Mouse (Mus musculus): Measurements from ENCODE around the gene Ank2.

Gene Ank2

DNA sequence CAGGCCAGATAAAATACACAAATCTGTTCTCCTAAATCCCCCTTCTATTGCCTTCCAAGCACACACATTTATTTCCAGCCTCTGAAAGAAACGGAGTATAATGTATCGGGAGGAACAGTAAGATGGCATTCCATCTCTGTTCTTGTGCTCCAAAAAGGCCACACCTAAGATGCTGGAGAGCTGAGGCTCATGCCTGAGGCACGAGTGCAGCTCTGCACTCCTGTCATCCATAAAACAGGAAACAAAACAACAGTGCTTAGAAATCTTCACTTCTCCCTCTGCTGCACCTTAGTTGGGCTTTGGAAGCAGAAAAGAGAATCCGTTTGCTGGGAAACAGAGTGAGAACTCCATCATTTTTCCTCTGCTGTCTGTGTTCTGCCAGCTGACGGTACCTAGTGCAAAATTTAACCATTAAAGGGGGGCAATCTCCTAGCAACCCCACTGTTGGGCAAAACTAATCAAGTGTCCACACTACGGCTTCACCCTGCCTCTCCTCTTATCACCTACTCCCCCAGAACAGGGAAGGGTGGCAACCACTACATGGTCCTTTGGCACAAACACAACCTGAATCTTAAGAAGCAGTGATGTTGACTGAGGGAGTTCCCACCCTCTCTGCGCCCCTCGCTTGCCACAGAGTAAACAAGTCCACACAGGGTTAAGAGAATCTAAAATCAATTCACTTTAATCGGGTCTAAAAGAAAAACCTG is 91.1 kb downstream of the Ank2 start:
- no peak for TF ChIP-seq GATA4 (IDR thresholded peaks at IDR 0.05; ENCODE audit: insufficient replicate concordance, low read length)

DNA sequence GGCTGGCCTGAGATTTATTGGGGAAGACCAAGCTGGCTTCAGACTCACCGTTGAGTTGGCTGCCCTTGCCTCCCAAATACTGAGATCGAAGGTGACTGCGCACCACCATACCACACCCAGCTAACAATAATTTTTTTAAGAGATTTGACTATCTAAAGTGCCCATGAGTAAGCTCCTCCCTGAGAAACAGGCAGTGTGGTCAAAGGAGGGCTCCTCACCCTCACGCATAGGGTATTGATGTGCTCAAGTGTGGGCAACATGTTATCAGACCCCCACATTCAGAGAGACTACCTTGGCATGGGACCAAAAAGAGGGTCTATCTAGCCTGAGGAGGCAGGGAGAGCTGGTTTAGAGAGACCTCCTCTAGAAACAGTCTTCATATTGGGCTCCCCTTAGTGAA is 92.3 kb downstream of the Ank2 start:
- no peak for TF ChIP-seq GATA4 (IDR thresholded peaks at IDR 0.05; ENCODE audit: insufficient replicate concordance, low read length)

DNA sequence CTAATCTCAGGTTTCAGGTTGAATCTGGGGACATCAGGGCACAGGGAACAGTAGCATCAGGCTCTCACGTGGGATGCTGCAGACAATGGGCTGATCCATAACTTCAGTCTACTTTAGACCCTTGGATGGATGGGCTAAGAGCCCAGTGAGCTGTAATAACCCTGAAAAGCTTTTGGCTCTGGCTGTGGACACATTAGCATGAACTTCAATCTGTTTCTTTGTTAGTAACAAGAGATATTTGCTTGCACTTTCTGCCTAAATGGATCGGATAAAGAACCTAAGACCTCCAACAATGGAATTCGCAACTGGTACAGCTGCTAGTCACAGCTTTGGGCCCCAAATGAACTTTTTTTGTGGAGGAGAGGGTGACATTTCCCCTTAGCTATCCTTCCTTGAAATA is 94.8 kb downstream of the Ank2 start:
- no peak for TF ChIP-seq GATA4 (IDR thresholded peaks at IDR 0.05; ENCODE audit: insufficient replicate concordance, low read length)

DNA sequence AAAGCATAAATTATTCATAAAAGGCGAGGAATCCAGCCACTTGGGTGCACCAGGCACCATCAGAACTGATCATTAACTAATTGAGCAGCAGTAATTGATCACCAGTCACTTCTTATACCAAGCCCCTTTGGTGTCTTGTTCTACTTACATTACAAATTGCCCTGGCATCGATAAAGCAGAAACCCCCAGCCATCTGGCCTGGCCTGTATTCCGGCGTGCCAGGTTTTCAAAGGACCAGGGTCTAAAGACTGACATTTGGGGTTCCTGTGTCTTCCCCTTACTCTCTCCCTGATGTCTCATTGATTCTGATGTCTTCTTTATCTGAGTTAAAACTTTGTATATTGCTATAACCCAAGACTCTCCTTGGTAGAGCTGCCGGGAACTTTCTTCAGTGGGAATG is 98.2 kb downstream of the Ank2 start:
- no peak for TF ChIP-seq GATA4 (IDR thresholded peaks at IDR 0.05; ENCODE audit: insufficient replicate concordance, low read length)

DNA sequence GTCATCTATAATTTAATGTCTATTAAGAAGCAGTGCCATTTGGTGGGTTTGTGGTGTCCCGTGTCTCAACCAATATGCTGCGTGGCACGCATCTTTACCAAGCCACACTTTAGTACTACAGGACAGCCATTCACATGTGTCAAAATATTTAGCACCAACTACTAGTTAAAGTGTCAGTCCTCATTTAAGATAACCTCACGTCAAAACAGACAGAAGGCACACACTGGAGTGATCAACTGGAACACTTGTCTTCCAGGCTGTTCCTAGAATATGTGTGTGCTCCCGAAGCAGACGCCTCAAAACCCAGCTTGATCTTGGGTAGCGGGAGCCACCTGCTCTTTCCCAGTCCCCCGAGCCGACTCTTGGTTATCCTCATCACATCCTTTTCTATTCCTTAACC is 101.4 kb downstream of the Ank2 start:
- TF ChIP-seq GATA4 (IDR thresholded peaks at IDR 0.05; ENCODE audit: insufficient replicate concordance, low read length): no peak

DNA sequence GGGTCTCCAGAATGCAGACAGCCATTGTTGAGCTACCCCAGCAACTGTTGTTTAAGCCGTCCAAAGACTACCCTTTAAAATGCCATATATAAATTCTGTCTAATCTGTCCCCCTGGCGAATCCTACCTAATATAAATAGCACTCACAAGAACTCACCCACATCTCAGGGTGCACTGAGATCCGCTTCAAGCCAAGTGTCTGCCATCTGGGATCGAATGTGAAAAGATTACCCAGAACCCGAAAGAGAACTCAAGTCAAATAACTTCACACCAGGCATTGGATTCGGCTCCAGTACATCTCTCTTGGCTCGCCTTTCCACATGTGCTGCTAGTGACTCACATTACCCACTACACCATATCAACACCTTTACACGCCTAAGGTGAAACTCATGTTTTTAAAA is 103.9 kb downstream of the Ank2 start:
- TF ChIP-seq GATA4 (IDR thresholded peaks at IDR 0.05; ENCODE audit: insufficient replicate concordance, low read length): no peak

DNA sequence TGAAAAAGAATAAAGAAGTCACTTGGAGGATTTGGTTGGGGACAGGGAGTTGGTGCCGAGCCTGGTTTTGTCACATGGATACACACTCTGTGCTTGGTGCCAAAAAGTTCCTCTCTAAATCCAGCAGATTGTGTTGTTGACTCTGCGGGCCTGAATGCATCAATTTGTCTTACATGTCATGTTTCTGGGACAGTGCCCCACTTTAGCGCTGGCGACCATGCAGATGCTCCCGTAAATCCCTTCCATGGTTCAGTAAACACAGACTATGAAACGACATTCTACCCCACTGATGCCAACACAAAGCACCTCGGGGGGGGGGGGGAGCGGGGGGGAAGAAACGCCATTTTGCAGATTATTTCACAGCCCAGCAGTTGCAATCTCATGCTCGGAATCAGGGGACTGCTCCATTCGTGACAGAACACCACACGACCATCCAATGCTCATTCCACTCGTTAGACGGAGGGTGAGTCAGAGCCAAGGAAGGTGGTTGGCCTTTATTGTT is 112.1 kb downstream of the Ank2 start:
- no peak for TF ChIP-seq GATA4 (IDR thresholded peaks at IDR 0.05; ENCODE audit: insufficient replicate concordance, low read length)

DNA sequence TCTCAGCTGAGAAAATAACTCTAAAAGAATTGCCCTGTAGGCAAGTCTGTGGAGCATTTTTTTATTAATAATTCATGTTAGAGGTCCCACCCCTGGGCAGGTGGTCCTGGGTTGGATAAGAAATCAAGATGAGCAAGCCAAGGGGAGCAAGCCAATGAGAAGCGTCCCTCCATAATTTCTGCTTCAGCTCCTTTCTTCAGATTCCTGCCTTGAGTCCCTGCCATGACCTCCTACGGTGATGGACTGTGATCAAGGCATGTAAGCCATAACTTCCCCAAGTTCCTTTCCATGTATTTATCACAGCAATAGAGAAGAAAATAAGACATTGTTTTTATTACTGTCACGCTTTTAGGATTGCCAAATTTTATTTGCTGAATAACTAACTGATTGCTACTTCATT is 115.9 kb downstream of the Ank2 start:
- no peak for TF ChIP-seq GATA4 (IDR thresholded peaks at IDR 0.05; ENCODE audit: insufficient replicate concordance, low read length)

DNA sequence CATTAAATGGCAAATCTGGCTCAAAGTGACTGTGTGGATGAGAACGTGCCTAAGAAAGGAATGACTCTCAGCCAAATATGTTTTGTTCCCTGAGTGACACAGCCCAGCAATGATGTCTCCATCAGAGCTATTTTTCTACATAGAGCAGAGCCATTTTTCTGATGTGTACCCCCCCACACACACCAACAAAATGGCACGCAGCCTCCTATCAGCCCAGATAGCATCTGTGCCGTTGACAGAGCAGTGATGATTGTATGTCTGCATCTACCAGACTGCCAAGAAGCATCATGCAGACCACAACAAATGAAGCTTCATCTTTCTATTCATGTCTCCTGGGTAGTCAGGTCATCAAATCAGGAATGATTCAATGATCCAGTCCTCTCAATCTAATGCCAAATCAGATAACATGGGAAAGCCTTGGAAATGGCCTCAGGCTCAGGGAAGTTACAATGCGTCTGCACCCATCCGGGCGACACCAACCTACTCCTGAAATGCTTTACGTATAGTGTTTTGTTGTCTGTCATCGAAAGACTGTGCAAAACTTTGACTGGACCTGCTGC is 122.2 kb downstream of the Ank2 start:
- no peak for TF ChIP-seq GATA4 (IDR thresholded peaks at IDR 0.05; ENCODE audit: insufficient replicate concordance, low read length)

DNA sequence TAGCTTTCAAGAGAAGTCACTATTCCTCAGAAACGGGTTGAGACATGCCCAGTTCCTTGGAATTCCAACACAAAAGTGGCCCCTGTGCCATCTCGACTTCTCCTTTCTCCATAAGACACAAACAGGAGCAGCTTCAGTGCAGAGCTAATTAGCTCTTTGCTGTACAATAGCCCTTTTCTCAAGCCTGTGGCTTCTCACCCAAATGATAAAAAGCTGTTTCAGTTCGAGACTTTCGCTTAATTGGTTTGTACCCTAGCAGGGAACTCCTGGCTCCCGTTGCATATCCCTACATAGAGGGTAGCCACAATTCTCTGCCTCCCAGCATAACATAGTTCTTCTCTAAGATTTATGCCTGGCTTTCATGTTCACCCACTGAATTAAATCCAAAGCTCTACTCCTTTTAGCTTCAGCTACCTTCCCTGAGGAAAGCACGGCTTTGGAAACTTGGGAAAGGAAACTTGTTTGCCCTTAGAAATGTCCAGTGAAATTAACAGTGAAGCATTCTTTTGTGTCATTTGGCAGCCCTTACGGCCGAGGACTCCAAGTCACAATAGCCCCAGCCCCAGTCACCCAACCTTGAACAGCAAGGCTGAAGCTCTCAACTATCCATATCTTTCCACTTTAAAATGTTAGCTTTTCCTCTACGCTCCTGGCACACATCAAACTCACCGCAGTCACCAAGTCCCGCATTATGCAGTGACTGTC is 123.0 kb downstream of the Ank2 start:
- TF ChIP-seq GATA4 (IDR thresholded peaks at IDR 0.05; ENCODE audit: insufficient replicate concordance, low read length): no peak

DNA sequence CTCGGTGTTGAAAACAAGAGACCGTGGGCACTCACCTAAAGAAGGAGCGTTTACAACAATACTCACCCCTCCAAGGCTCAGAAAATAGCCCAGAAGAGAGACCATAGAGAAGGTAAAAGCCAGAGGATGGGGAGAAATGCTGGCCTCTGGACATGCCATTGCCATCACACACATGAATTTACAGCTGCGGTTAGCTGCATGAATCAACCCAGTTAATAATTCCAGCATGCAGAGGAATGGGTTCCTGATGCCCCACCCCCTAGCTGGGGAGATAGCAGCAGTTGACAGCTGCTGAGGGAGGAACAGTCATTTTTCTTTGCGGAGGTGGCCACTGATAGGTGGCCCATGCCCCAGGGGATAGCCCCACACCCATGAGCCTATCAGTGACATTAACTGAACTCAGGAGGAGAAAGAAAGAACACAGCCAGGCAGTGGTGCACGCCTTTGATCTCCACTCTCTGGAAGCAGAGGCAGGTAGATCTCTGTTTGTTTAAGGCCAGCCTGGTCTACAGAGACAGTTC is 124.9 kb downstream of the Ank2 start:
- no peak for TF ChIP-seq GATA4 (IDR thresholded peaks at IDR 0.05; ENCODE audit: insufficient replicate concordance, low read length)

DNA sequence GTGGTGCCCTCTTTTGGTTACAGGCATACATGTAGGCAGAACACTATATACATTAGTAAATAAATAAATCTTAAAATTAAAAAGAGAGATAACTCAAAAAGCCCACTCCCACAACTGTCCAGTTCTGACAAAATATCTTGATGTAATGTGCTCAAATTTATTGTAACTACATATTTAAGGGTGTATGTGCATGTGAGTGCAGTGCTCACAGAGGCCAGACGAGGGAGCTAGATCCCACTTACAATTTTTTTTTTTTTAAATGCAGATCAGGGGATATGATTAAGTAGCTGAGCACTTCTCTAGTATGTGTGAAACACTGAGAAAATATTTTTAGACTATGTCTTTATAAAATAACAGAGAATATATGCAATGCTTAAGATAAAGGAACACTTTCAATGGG is 127.4 kb downstream of the Ank2 start:
- no peak for TF ChIP-seq GATA4 (IDR thresholded peaks at IDR 0.05; ENCODE audit: insufficient replicate concordance, low read length)

DNA sequence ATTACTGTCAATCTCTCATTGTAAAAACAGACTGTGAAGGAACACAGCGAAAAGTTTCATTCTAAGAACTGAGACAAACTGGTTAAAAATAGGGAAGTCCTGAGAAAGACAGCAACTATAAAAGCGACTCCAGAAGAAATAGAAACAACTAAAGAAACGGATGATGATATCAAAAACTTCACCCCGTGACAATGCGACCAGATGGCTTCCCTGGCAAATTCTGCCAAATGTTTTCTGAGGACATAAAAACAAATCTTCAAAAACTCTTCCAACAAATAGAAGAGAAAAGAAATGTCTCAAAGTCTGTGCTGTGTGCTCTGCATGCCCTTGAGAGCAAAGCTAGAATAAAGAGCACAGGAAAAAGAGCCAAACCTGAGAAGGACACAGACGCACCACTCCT is 129.6 kb downstream of the Ank2 start:
- TF ChIP-seq GATA4 (IDR thresholded peaks at IDR 0.05; ENCODE audit: insufficient replicate concordance, low read length): no peak

DNA sequence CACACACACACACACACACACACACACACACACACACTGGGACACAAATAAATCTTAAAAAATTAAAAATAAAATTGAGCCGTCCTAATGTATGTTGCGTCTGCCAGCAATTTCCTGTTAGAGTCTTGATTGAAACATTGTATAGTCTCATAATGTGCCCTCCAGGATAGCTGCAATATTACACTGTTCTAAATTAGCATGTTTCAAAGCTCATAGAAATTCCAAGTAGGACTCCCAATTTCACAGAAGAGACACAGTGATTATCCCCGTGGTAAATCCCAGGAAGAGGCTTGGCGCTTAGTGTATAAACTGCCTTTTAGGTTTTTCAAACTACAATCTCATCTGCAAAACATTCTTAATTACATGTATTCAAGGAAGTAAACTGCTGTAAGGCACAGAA is 131.7 kb downstream of the Ank2 start:
- TF ChIP-seq GATA4 (IDR thresholded peaks at IDR 0.05; ENCODE audit: insufficient replicate concordance, low read length): no peak

DNA sequence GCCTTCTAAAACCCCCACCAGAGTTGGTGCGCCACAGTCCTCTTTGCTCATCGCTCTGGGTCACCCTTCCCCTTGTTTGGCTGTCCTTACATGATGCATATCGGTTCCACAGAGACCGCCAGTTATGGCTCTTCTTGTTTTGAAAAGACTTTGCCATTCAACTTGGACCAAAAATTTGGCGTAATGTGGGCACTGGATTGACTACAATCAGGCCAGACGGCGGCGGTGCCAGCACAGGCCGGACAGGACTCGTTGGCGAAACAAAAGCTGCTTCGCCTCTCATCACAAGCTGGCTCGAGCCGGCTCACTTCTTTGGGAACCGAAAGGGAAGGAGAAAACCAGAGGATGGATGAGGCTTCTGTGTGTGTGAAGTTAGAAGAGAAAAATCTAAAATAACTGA is 135.6 kb downstream of the Ank2 start:
- no peak for TF ChIP-seq GATA4 (IDR thresholded peaks at IDR 0.05; ENCODE audit: insufficient replicate concordance, low read length)

Measured in liver, adult (tissue).